Mouse (Mus musculus): ENCODE data around the gene Sel1l.
"Not testable (repeated sequence)": the region's sequence is repeated elsewhere in the genome, so short reads cannot be mapped to it uniquely, and the experiment has no call there.

Sel1l gene

GRCm38 (mm10) chr12:91820461-91820860 lies 28.5 kb downstream of the Sel1l start:
- no peak for DNase-seq (ENCODE audit: low read depth in 2 of 2, low spot score in 2 of 2)

GRCm38 (mm10) chr12:91818726-91819125 lies 30.2 kb downstream of the Sel1l start:
- DNase-seq (ENCODE audit: low read depth in 2 of 2, low spot score in 2 of 2) = no peak

GRCm38 (mm10) chr12:91815990-91816389 lies 33.0 kb downstream of the Sel1l start:
- peak; percentile 45 to 50 for DNase-seq (ENCODE audit: low read depth in 2 of 2, low spot score in 2 of 2)

- DNase-seq (ENCODE audit: low read depth in 2 of 2, low spot score in 2 of 2) = no peak
These were observed 33.4 kb downstream of the Sel1l start for GRCm38 (mm10) chr12:91815552-91815951.

GRCm38 (mm10) chr12:91808911-91809310 lies 40.0 kb downstream of the Sel1l start:
- DNase-seq (ENCODE audit: low read depth in 2 of 2, low spot score in 2 of 2) = no peak

- no peak for DNase-seq (ENCODE audit: low read depth in 2 of 2, low spot score in 2 of 2)
These were observed 41.2 kb downstream of the Sel1l start for GRCm38 (mm10) chr12:91807761-91808160.

- DNase-seq (ENCODE audit: low read depth in 2 of 2, low spot score in 2 of 2) = peak in 1 of 2 experiments; percentile 17
These were observed 41.9 kb downstream of the Sel1l start for GRCm38 (mm10) chr12:91807095-91807494.

GRCm38 (mm10) chr12:91804262-91804661 lies 44.7 kb downstream of the Sel1l start:
- no peak for DNase-seq (ENCODE audit: low read depth in 2 of 2, low spot score in 2 of 2)

GRCm38 (mm10) chr12:91803207-91803932 lies 45.6 kb downstream of the Sel1l start:
- no peak for DNase-seq (ENCODE audit: low read depth in 2 of 2, low spot score in 2 of 2)

- no peak for DNase-seq (ENCODE audit: low read depth in 2 of 2, low spot score in 2 of 2)
These were observed 46.3 kb downstream of the Sel1l start for GRCm38 (mm10) chr12:91802586-91803206.

- DNase-seq (ENCODE audit: low read depth in 2 of 2, low spot score in 2 of 2) = no peak
These were observed 48.0 kb downstream of the Sel1l start for GRCm38 (mm10) chr12:91800861-91801385.

- no peak for DNase-seq (ENCODE audit: low read depth in 2 of 2, low spot score in 2 of 2)
These were observed 49.1 kb downstream of the Sel1l start for GRCm38 (mm10) chr12:91799821-91800335.

- peak; percentile 16 to 27 for DNase-seq (ENCODE audit: low read depth in 2 of 2, low spot score in 2 of 2)
These were observed 49.6 kb downstream of the Sel1l start for GRCm38 (mm10) chr12:91799379-91799773.

- no peak for DNase-seq (ENCODE audit: low read depth in 2 of 2, low spot score in 2 of 2)
These were observed 50.1 kb downstream of the Sel1l start for GRCm38 (mm10) chr12:91798720-91799378.

GRCm38 (mm10) chr12:91796774-91797173 lies 52.2 kb downstream of the Sel1l start:
- DNase-seq (ENCODE audit: low read depth in 2 of 2, low spot score in 2 of 2) = no peak

GRCm38 (mm10) chr12:91793266-91793665 lies 55.7 kb downstream of the Sel1l start:
- no peak for DNase-seq (ENCODE audit: low read depth in 2 of 2, low spot score in 2 of 2)

GRCm38 (mm10) chr12:91791822-91792221 lies 57.1 kb downstream of the Sel1l start:
- DNase-seq (ENCODE audit: low read depth in 2 of 2, low spot score in 2 of 2) = no peak

- peak; percentile 61 to 68 for DNase-seq (ENCODE audit: low read depth in 2 of 2, low spot score in 2 of 2)
These were observed 59.2 kb downstream of the Sel1l start for GRCm38 (mm10) chr12:91789801-91790200.

GRCm38 (mm10) chr12:91788446-91788845 lies 60.5 kb downstream of the Sel1l start:
- not testable (repeated sequence) for DNase-seq (ENCODE audit: low read depth in 2 of 2, low spot score in 2 of 2)

- DNase-seq (ENCODE audit: low read depth in 2 of 2, low spot score in 2 of 2) = no peak
These were observed 61.0 kb downstream of the Sel1l start, which contains the start of gene Ston2 for GRCm38 (mm10) chr12:91787959-91788437. Gene Ston2 (minus strand): TSS chr12:91788387.

GRCm38 (mm10) chr12:91786355-91786754 lies 62.6 kb downstream of the Sel1l start:
- no peak for DNase-seq (ENCODE audit: low read depth in 2 of 2, low spot score in 2 of 2)

Data from CD8-positive naive resting alpha-beta T cell, adult 2 months (primary cell).